Mouse (Mus musculus) midbrain, embryonic 14.5 days (tissue): ENCODE data around the gene Spata16. TPM values are rescaled to one million over a fixed set of nuclear protein-coding genes. Genes with fewer than 3 reads are reported as not detected.

Source experiments
- ATAC-seq: fragments of 200-750 bp; cut with Nextera tagmentation; 2 replicates; pipeline ENCODE4 v1.8.0; 2017; ENCODE audit warnings: moderate number of reproducible peaks, moderate library complexity; ENCODE audit not compliant: low FRiP score, low TSS enrichment
- DNase-seq: peaks from one replicate; pipeline ENCODE4 v3.0.0-alpha.2; 2015
- H3K27ac ChIP-seq: fragments of 300-500 bp; sonication (generic); replicated peaks from 2 replicates; pipeline ENCODE4 v1.5.1; 2014; ENCODE audit warnings: mild to moderate bottlenecking, low read depth, low read length, moderate library complexity
- H3K27me3 ChIP-seq: fragments of 300-500 bp; sonication (generic); 2 replicates; pipeline ENCODE4 v1.6.1; 2014; ENCODE audit warnings: low read length, control low read depth, mixed read lengths; ENCODE audit not compliant: control insufficient read depth, insufficient read depth
- H3K36me3 ChIP-seq: fragments of 300-500 bp; sonication (generic); 2 replicates; pipeline ENCODE4 v1.6.1; 2014; ENCODE audit warnings: low read length, control low read depth; ENCODE audit not compliant: control insufficient read depth, insufficient read depth
- H3K4me1 ChIP-seq: fragments of 300-500 bp; sonication (generic); 2 replicates; pipeline ENCODE4 v1.6.1; 2014; ENCODE audit warnings: mild to moderate bottlenecking, antibody characterized with exemption, low read length, control low read depth; ENCODE audit not compliant: control insufficient read depth, insufficient read depth
- H3K4me2 ChIP-seq: fragments of 300-500 bp; sonication (generic); 2 replicates; pipeline ENCODE4 v1.6.1; 2014; ENCODE audit warnings: mild to moderate bottlenecking, low read length, moderate library complexity
- H3K4me3 ChIP-seq: fragments of 300-500 bp; sonication (generic); replicated peaks from 2 replicates; pipeline ENCODE4 v1.5.1; 2014; ENCODE audit warnings: low read depth, low read length
- H3K9ac ChIP-seq: fragments of 300-500 bp; sonication (generic); replicated peaks from 2 replicates; pipeline ENCODE4 v1.6.1; 2014; ENCODE audit warnings: mild to moderate bottlenecking, low read length, moderate library complexity
- H3K9me3 ChIP-seq: fragments of 300-500 bp; sonication (generic); 2 replicates; pipeline ENCODE4 v1.6.1; 2016; ENCODE audit warnings: low read length, control low read depth, mixed read lengths; ENCODE audit not compliant: control insufficient read depth
- WGBS: fragments of 180-500 bp; shearing (Covaris S2); extraction: QIAGEN DNeasy Blood & Tissue Kit; methylation state at CpG from one replicate; pipeline ENCODE4 v1.1.7; 2014; 5-methylcytosine and 5-hydroxymethylcytosine counted together
- polyA plus RNA-seq: library from polyadenylated mRNA; unstranded; fragments of >200 nt; fragmentation: Nextera tagmentation; extraction: Ambion mirVana; gene quantifications from 2 replicates; pipeline ENCODE4 v1.2.1, GENCODE M21; 2014

The Spata16 gene
- not detected in 2 replicates for polyA plus RNA-seq

- H3K9ac ChIP-seq = no peak within 1 kb of the TSS
- 78% methylated on average over 11 of the region's 11 CpGs for WGBS
Measured at GRCm38 (mm10) chr3:26637402-26637801, at the start of gene Spata16. Gene Spata16, plus strand, starts transcription at chr3:26637620.

GRCm38 (mm10) chr3:26604861-26605260, 32.6 kb upstream of the Spata16 start:
- Histone ChIP-seq H3K4me3 (no peak overlapping the region), H3K36me3 (no peaks in the 10 kb centered on the region), H3K4me2 (no peak overlapping the region), H3K9ac (no peak overlapping the region), H3K27me3 (no peaks in the 10 kb centered on the region), H3K27ac (no peak overlapping the region), H3K9me3 (no peaks in the 10 kb centered on the region), H3K4me1 (no peaks in the 10 kb centered on the region)
- ATAC-seq (no peak), DNase-seq (no peak)
- WGBS = 92% methylated on average over 1 of the region's 1 CpGs

More at GRCm38 (mm10) chr3:26637402-26637801, at the start of gene Spata16:
- Histone ChIP-seq H3K9me3 (no peaks in the 10 kb centered on the region), H3K27ac (no peak within 1 kb of the TSS), H3K36me3 (no peaks in the 10 kb centered on the region), H3K27me3 (no peaks in the 10 kb centered on the region), H3K4me3 (no peak within 1 kb of the TSS), H3K4me2 (no peak within 1 kb of the TSS), H3K4me1 (peaks cover 12% of the 10 kb centered on the region)
- ATAC-seq = no peak
- DNase-seq = no peak

GRCm38 (mm10) chr3:26608531-26608930, 28.9 kb upstream of the Spata16 start:
- Histone ChIP-seq H3K4me1 (no peaks in the 10 kb centered on the region), H3K4me3 (no peak overlapping the region), H3K9ac (no peak overlapping the region), H3K4me2 (no peak overlapping the region), H3K9me3 (no peaks in the 10 kb centered on the region), H3K27me3 (no peaks in the 10 kb centered on the region), H3K36me3 (no peaks in the 10 kb centered on the region), H3K27ac (no peak overlapping the region)
- 95% methylated on average over 5 of the region's 5 CpGs for WGBS
- no peak for DNase-seq
- no peak for ATAC-seq

- no peak overlapping the region for H3K4me3 ChIP-seq
- H3K27ac ChIP-seq = no peak overlapping the region
- no peaks in the 10 kb centered on the region for H3K9me3 ChIP-seq
- ATAC-seq (no peak), DNase-seq (peak; percentile 51)
- 38% methylated on average over 9 of the region's 9 CpGs for WGBS
- H3K36me3 ChIP-seq = no peaks in the 10 kb centered on the region
- no peaks in the 10 kb centered on the region for H3K27me3 ChIP-seq
- H3K9ac ChIP-seq = no peak overlapping the region
- H3K4me2 ChIP-seq = no peak overlapping the region; the same call in 1 of the 2 replicates
- peaks cover 12% of the 10 kb centered on the region for H3K4me1 ChIP-seq
Measured at GRCm38 (mm10) chr3:26639214-26639613, 1.8 kb downstream of the Spata16 start.

- H3K9me3 ChIP-seq = no peaks in the 10 kb centered on the region
- no peak overlapping the region for H3K9ac ChIP-seq
- no peak overlapping the region for H3K27ac ChIP-seq
- H3K4me2 ChIP-seq = no peak overlapping the region
- ATAC-seq (no peak), DNase-seq (no peak)
- H3K36me3 ChIP-seq = no peaks in the 10 kb centered on the region
- H3K4me3 ChIP-seq = no peak overlapping the region
- H3K4me1 ChIP-seq = peaks cover 12% of the 10 kb centered on the region
- 77% methylated on average over 8 of the region's 8 CpGs for WGBS
- H3K27me3 ChIP-seq = no peaks in the 10 kb centered on the region
Measured at GRCm38 (mm10) chr3:26639851-26640250, 2.4 kb downstream of the Spata16 start.

GRCm38 (mm10) chr3:26640321-26641075, 3.1 kb downstream of the Spata16 start:
- Histone ChIP-seq H3K9me3 (no peaks in the 10 kb centered on the region), H3K4me2 (no peak overlapping the region), H3K9ac (no peak overlapping the region), H3K27ac (no peak overlapping the region), H3K4me1 (peaks cover 12% of the 10 kb centered on the region), H3K27me3 (no peaks in the 10 kb centered on the region), H3K36me3 (no peaks in the 10 kb centered on the region), H3K4me3 (no peak overlapping the region)
- DNase-seq (no peak), ATAC-seq (no peak)
- 47% methylated on average over 8 of the region's 8 CpGs for whole genome bisulfite sequencing

GRCm38 (mm10) chr3:26641351-26642249, 4.2 kb downstream of the Spata16 start:
- Histone ChIP-seq H3K27ac (no peak overlapping the region), H3K36me3 (no peaks in the 10 kb centered on the region), H3K27me3 (no peaks in the 10 kb centered on the region), H3K9ac (no peak overlapping the region), H3K9me3 (no peaks in the 10 kb centered on the region), H3K4me3 (no peak overlapping the region), H3K4me2 (no peak overlapping the region), H3K4me1 (peaks cover 12% of the 10 kb centered on the region)
- 31% methylated on average over 15 of the region's 15 CpGs for WGBS
- peak; percentile 55 for DNase-seq
- no peak for ATAC-seq

GRCm38 (mm10) chr3:26644136-26644535, 6.7 kb downstream of the Spata16 start:
- Histone ChIP-seq H3K36me3 (no peaks in the 10 kb centered on the region), H3K4me2 (no peak overlapping the region), H3K4me1 (peaks cover 10% of the 10 kb centered on the region), H3K27me3 (no peaks in the 10 kb centered on the region), H3K4me3 (no peak overlapping the region), H3K27ac (no peak overlapping the region), H3K9ac (no peak overlapping the region), H3K9me3 (no peaks in the 10 kb centered on the region)
- DNase-seq (no peak), ATAC-seq (no peak)
- 95% methylated on average over 1 of the region's 1 CpGs for WGBS
